Mouse (Mus musculus) embryonic facial prominence, embryonic 14.5 days (tissue): Measurements from ENCODE around the gene Actl11. TPM values are rescaled to one million over a fixed set of nuclear protein-coding genes. Genes with fewer than 3 reads are reported as not detected.

ENCODE experiments used
- ATAC-seq: fragments of 200-750 bp; cut with Nextera tagmentation; 2 replicates; pipeline ENCODE4 v1.8.0; 2017; ENCODE audit warnings: low read depth, moderate number of reproducible peaks, moderate TSS enrichment
- DNase-seq: peaks from one replicate; pipeline ENCODE4 v3.0.0-alpha.2; 2015; ENCODE audit warnings: low spot score
- H3K27ac ChIP-seq: fragments of 300-500 bp; sonication (generic); replicated peaks from 2 replicates; pipeline ENCODE4 v1.5.1; 2014; ENCODE audit warnings: low read depth, mild to moderate bottlenecking, low read length, moderate library complexity
- H3K27me3 ChIP-seq: fragments of 300-500 bp; sonication (generic); replicated peaks from 2 replicates; pipeline ENCODE4 v1.6.1; 2014; ENCODE audit warnings: low read length; ENCODE audit not compliant: control insufficient read depth, insufficient read depth
- H3K36me3 ChIP-seq: fragments of 300-500 bp; sonication (generic); 2 replicates; pipeline ENCODE4 v1.6.1; 2014; ENCODE audit warnings: low read length, mixed read lengths; ENCODE audit not compliant: control insufficient read depth, insufficient read depth
- H3K4me1 ChIP-seq: fragments of 300-500 bp; sonication (generic); 2 replicates; pipeline ENCODE4 v1.6.1; 2014; ENCODE audit warnings: antibody characterized with exemption, low read length; ENCODE audit not compliant: control insufficient read depth, insufficient read depth
- H3K4me2 ChIP-seq: fragments of 300-500 bp; sonication (generic); 2 replicates; pipeline ENCODE4 v1.6.1; 2014; ENCODE audit warnings: low read depth, mild to moderate bottlenecking, low read length, moderate library complexity, mixed read lengths
- H3K4me3 ChIP-seq: fragments of 300-500 bp; sonication (generic); 2 replicates; pipeline ENCODE4 v1.5.1; 2014; ENCODE audit warnings: low read depth, mild to moderate bottlenecking, low read length
- H3K9ac ChIP-seq: fragments of 300-500 bp; sonication (generic); 2 replicates; pipeline ENCODE4 v1.6.1; 2014; ENCODE audit warnings: low read depth, mild to moderate bottlenecking, low read length, moderate library complexity, mixed read lengths
- H3K9me3 ChIP-seq: fragments of 300-500 bp; sonication (generic); 2 replicates; pipeline ENCODE4 v1.6.1; 2016; ENCODE audit warnings: low read length; ENCODE audit not compliant: control insufficient read depth
- whole genome bisulfite sequencing: fragments of 180-500 bp; shearing (Covaris S2); extraction: QIAGEN DNeasy Blood & Tissue Kit; methylation state at CpG from one replicate; pipeline ENCODE4 v1.1.7; 2014; 5-methylcytosine and 5-hydroxymethylcytosine counted together
- polyA plus RNA-seq: library from polyadenylated mRNA; unstranded; fragments of >200 nt; fragmentation: Nextera tagmentation; extraction: Ambion mirVana; gene quantifications from 2 replicates; pipeline ENCODE4 v1.2.1, GENCODE M21; 2014

The Actl11 gene
- polyA plus RNA-seq, 1 experiment from 2014 or later = not detected

DNA sequence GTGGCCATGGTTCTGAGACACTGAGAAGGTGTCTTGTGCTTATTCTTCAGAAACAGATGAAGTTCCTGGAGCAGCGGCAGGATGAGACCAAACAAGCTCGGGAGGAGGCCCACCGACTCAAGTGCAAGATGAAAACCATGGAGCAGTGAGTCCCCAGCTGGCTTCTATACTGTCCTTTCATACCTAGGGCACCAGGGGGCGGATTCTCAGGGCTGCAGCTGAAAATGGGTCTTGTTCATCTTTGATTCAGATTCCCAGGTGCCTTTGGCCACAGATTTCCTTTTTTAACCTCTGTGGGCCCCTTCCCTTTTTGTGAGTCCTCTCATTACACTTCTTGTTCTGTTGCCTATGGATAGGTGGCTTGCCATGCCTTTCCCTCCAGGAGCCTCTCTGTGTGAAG is 32.7 kb downstream of the Actl11 start:
- Histone ChIP-seq H3K9me3 (no peaks in the 10 kb centered on the region), H3K4me2 (no peak overlapping the region), H3K27me3 (no peaks in the 10 kb centered on the region), H3K9ac (no peak overlapping the region), H3K27ac (no peak overlapping the region), H3K36me3 (peaks cover 40% of the 10 kb centered on the region), H3K4me1 (no peaks in the 10 kb centered on the region), H3K4me3 (no peak overlapping the region)
- no peak for ATAC-seq
- WGBS = 80% methylated on average over 4 of the region's 4 CpGs
- no peak for DNase-seq

GRCm38 (mm10) chr9:107961351-107961762 is 33.1 kb downstream of the Actl11 start:
- Histone ChIP-seq H3K4me3 (no peak overlapping the region), H3K4me2 (no peak overlapping the region), H3K27me3 (no peaks in the 10 kb centered on the region), H3K9me3 (no peaks in the 10 kb centered on the region), H3K27ac (no peak overlapping the region), H3K4me1 (no peaks in the 10 kb centered on the region), H3K36me3 (peaks cover 40% of the 10 kb centered on the region), H3K9ac (no peak overlapping the region)
- ATAC-seq (no peak), DNase-seq (no peak)
- WGBS = 90% methylated on average over 10 of the region's 10 CpGs

DNA sequence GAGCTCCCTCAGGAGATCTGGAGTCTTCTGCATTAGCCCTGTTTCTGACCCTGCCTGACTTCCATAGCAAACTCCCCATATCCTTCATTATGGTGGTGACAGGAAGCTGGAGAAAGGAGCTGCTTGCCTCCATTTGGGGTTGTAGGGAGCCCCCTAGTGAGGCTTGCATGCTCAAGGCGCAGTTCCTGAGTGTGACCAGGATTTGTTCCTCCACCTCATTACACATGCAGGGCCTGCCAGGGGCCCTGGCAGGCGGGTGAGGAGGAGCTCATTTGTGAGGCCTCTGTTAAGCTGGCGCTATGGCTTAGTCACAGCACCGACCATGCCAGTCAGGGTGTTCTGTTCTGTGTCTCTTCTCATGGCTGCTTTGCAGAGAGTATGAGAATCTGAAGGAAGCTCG is 33.6 kb downstream of the Actl11 start:
- WGBS = 60% methylated on average over 5 of the region's 5 CpGs

GRCm38 (mm10) chr9:107962916-107963315 is 34.6 kb downstream of the Actl11 start:
- Histone ChIP-seq H3K9me3 (no peaks in the 10 kb centered on the region), H3K36me3 (peaks cover 29% of the 10 kb centered on the region), H3K27ac (no peak overlapping the region), H3K27me3 (no peaks in the 10 kb centered on the region), H3K4me2 (no peak overlapping the region), H3K4me3 (no peak overlapping the region), H3K4me1 (no peaks in the 10 kb centered on the region), H3K9ac (no peak overlapping the region)
- DNase-seq (no peak), ATAC-seq (no peak)
- WGBS = 95% methylated on average over 9 of the region's 9 CpGs

More for the DNA sequence above, 33.6 kb downstream of the Actl11 start:
- H3K27ac ChIP-seq = no peak overlapping the region
- H3K4me2 ChIP-seq = no peak overlapping the region
- no peak overlapping the region for H3K9ac ChIP-seq
- H3K36me3 ChIP-seq = peaks cover 40% of the 10 kb centered on the region
- H3K4me1 ChIP-seq = no peaks in the 10 kb centered on the region
- no peak overlapping the region for H3K4me3 ChIP-seq
- H3K27me3 ChIP-seq = no peaks in the 10 kb centered on the region
- peak; percentile 67 for DNase-seq
- no peaks in the 10 kb centered on the region for H3K9me3 ChIP-seq
- ATAC-seq = 0 out of 2 replicates have a peak, but pooled peaks have one; percentile 27

DNA sequence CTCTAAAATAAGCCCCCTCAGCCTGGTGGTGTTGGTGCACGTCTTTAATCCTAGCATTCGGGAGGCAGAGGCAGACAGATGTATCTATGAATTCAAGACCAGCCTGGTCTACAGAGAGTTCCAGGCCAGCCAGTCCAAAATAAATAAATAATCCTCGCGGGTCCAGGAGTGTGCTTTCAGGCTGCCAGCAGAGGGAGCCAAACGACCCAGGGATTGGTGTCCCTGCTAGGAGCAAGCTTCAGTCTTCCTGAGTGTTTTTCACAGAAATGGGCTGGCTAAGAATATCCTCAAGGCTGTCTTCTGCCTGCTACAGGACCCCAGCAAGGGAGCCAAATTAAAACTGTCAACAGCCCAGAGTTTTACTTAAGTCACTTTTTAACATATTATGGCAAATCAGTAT is 35.4 kb downstream of the Actl11 start:
- Histone ChIP-seq H3K36me3 (peaks cover 25% of the 10 kb centered on the region), H3K27me3 (no peaks in the 10 kb centered on the region), H3K4me3 (no peak overlapping the region), H3K27ac (no peak overlapping the region), H3K9ac (no peak overlapping the region), H3K4me2 (no peak overlapping the region), H3K4me1 (no peaks in the 10 kb centered on the region), H3K9me3 (no peaks in the 10 kb centered on the region)
- DNase-seq (peak; percentile 92), ATAC-seq (peak; percentile 83)
- 10% methylated on average over 5 of the region's 5 CpGs for WGBS

DNA sequence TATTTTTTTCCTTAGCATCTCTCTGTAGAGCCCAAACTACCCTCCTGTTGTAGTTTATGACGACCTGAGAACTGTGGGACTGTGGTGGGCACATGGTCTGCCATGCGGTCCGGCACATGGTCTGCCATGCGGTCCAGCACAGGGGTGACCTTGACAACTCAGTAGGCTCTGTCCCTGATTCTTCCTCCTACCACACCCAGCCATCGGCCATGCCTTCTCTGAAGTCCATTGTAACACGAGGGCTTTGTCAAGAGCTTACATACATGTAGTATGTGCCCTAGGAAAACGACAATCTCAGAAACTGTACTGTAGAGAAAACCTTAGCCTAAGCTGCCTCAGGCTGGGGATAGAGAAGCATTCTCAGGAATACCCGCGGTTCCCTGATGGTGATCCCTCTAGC is 36.4 kb downstream of the Actl11 start:
- Histone ChIP-seq H3K9me3 (no peaks in the 10 kb centered on the region), H3K9ac (no peak overlapping the region), H3K36me3 (peaks cover 27% of the 10 kb centered on the region), H3K4me1 (no peaks in the 10 kb centered on the region), H3K4me2 (no peak overlapping the region), H3K27me3 (no peaks in the 10 kb centered on the region), H3K4me3 (no peak overlapping the region), H3K27ac (no peak overlapping the region)
- no peak for DNase-seq
- 92% methylated on average over 9 of the region's 9 CpGs for WGBS
- ATAC-seq = no peak

DNA sequence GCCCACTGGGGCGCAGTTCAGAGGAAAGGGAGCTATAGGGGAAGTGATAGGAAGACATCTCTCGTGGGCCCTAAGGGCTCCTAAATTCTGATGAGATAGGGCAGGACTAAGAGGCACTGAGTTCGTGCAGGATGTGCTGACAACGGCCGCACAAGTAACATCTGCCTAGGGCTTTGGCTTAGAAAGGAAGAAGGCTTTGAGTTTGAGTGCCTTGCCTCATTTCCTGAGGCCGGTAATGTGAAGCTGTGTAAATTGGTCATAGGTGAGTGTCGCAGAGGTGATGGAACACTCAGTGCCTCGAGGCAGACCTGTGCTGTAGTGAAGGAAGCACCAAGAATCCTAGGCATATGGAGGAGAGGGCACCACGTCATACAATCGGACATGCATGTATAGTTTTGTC is 38.4 kb downstream of the Actl11 start:
- ATAC-seq (no peak), DNase-seq (no peak)
- H3K4me3 ChIP-seq = no peak overlapping the region
- H3K27ac ChIP-seq = no peak overlapping the region
- no peaks in the 10 kb centered on the region for H3K27me3 ChIP-seq
- H3K9ac ChIP-seq = no peak overlapping the region
- H3K9me3 ChIP-seq = no peaks in the 10 kb centered on the region
- peaks cover 42% of the 10 kb centered on the region for H3K36me3 ChIP-seq
- H3K4me2 ChIP-seq = no peak overlapping the region
- 87% methylated on average over 10 of the region's 10 CpGs for WGBS
- H3K4me1 ChIP-seq = no peaks in the 10 kb centered on the region

GRCm38 (mm10) chr9:107967437-107967836 is 39.2 kb downstream of the Actl11 start:
- DNase-seq (no peak), ATAC-seq (no peak)
- WGBS = 79% methylated on average over 6 of the region's 6 CpGs
- Histone ChIP-seq H3K9me3 (no peaks in the 10 kb centered on the region), H3K4me1 (no peaks in the 10 kb centered on the region), H3K9ac (no peak overlapping the region), H3K36me3 (peaks cover 40% of the 10 kb centered on the region), H3K4me2 (no peak overlapping the region), H3K27me3 (no peaks in the 10 kb centered on the region), H3K27ac (no peak overlapping the region), H3K4me3 (no peak overlapping the region)

DNA sequence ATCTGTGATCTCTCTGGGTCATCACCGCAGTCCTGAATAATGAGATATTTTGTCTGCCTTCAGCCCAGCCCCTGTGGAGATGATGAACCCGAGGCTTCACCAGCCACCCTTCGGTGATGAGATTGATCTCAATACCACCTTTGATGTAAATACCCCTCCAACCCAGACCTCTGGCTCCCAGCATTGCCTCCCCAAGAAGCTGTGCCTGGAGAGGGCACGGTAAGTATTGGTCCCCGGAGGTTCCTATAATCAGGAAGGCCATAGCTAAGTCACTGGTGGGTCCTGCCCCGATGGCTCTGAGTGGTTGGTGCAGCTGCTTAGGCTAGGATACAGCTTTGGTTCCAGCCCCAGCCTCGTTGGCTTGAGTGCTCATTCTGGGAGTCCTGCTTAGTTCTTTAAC is 40.3 kb downstream of the Actl11 start:
- ATAC-seq = no peak
- Histone ChIP-seq H3K27ac (no peak overlapping the region), H3K4me2 (no peak overlapping the region), H3K36me3 (peaks cover 38% of the 10 kb centered on the region), H3K9me3 (no peaks in the 10 kb centered on the region), H3K4me1 (no peaks in the 10 kb centered on the region), H3K27me3 (no peaks in the 10 kb centered on the region), H3K4me3 (no peak overlapping the region), H3K9ac (no peak overlapping the region)
- no peak for DNase-seq
- 92% methylated on average over 7 of the region's 7 CpGs for WGBS
